Mouse (Mus musculus) kidney, postnatal 14 days (tissue): ENCODE measurements around the gene Lipt2.

Experiments used
- DNase-seq: peaks from one replicate; pipeline ENCODE4 v3.0.0; 2022; ENCODE audit warnings: mixed read lengths

Gene Lipt2

DNA sequence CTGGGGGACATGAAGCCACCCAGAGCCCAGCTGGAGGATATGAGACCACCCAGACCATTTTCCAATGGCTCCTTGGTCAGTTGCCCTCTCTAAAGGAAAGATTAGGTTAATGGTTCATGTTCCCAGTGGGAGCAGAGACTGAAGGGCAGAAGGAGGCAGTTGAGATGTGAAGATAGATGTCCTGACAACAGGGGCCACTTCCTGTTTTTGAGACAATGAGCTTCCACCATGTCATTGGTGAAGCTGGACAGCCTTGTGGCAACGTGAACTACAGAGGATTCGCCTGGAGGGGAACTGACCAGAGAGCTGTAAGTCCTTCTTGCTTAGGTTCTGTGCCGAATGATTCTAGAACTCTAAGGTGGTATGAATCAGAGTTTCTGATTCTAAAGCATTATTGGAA is 17.2 kb downstream of the Lipt2 start, which contains the start of gene Kcne3:
Gene Kcne3, plus strand, starts transcription at position 234 of the 400 bp plus-strand sequence.
- no peak for DNase-seq

DNA sequence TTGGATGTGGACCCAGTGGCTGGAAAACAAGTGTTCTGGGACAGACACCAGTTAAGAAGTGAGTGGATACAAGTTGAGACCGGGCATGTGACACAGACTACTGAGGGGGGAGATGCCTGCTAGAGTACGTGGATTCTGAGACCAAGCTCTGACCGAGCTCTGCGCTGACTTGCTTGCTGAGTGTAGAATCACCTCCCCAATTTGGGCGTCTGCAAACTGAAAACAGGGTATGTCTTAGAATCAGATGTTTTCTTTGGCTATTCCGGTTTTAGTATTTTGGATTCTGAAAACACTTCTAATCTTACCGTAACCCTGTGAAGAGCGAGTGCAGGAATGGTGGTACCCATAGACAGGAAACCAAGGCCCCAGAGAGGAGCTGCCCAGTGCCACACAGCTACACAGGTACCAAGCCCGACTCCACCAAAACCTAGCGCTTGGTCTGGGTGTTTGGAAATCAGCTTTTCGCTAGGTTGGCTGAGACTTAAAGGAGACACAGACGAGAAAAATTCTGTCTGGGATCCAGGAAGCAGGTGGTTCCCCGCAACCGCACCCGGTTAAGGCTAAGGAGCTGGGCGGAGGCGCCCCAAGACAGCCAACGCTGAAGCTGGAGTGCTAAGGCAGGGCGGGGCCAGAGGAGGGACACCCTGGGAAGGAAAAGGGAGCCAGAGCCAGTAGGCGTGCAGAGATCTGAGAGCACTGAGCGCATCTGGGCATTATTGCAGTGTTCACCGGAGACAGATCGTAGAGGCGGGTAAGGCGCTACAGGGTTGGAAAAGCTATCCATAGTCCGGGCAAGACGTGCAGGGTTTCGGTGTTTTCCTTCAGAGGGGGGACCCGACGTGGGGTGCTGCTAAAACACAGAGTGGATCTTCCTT is 19.2 kb downstream of the Lipt2 start:
- peak; percentile 61 for DNase-seq

DNA sequence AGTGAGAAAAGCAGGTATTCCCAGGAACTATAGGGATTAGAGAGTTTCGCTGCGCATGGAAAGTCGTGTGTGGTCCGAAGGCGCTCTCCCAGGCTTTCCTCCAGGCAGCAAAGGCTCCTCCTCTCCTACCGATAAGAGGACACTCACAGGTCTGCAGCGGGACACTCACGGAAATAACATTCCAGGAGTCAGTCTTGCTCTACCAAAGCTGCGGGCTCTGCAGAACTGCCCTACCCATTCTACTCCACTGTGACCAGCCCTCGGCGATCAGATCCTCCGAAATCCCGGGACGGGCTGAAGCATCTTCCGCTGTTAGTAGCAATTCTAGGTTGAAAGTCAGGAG is 19.8 kb downstream of the Lipt2 start:
- DNase-seq, result peak; percentile 15

DNA sequence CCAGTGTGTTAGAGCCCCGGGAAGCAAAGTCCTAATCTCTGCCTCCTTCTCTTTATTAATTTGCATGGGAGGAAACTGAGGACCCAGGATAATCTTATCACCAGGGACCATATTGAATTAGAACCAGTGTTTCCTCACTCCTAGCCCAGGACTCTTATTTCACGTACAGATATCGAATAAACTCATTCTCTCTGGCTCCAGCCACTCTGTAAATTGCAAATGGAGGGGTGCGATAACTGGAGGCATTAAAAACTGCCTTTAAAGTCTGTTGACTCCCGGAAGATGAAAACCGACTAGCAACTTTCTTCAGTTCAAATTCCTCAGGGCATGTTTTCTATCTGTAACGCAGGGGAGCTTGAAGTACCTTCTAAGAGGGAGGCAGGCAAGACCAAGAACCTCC is 20.3 kb downstream of the Lipt2 start:
- DNase-seq, result no peak

DNA sequence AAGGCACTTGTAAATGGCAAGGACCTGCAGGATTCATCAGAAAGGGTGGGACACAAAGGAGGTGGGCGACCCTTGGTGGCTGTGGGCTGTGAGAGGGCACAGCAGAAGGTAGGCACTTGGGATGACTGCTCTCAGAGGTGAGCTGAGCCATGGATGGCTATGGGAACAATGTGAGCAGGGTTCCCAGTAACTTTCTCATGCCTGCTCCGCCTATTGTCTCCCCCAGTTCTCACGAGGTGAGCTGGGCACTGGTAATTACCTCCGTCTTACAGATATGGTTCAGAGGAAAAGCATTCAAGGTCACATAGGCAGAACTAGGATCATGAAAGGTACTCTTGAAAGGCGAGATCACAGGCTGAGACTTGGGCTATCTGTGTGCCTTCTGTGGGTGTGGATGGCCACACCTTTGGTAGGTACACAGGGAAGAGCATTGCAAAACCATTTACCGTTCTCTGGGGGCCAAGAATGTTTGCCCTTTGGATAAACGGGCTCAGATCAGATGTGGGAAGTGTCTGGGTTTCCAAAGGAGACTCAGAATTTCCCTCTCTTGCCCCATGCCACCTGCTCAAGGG is 20.8 kb downstream of the Lipt2 start:
- no peak for DNase-seq

DNA sequence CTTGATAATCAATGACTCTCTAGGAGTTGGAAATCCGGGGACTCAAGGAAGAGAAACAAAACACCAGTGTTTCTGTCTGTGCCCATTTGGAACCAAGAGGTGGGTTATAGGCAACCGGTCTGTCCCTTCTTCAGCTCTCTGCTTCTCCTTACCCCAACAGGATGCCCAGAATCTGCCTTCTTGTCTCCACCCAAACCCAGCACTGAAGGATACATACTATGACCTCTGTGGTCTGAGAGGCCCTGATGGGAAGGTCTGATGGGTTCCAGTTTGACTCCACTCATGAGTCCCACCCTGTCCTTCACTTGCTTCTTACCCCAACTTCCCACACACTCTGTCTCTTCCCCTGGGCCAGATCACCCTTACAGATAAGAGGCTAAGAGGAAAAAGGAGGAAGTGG is 22.1 kb downstream of the Lipt2 start:
- DNase-seq, result no peak

DNA sequence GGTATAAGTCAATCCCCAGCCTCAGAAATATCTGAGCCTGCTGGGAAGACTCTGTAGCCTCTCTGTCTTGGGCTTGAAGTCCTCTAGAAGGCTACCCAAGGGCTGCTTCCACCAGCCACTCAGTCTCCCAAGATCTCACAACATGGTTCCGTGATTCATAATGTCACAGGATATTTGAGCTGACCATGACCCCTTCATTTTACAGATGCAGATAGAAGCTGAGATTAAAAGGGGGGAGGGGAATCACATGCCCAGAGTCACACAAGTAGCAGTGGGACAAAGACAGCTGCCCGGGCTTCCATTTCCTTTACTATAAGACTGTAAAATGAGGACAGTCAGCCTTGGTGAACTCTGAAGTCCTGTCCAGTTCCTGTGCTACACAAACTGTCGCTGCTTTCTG is 22.5 kb downstream of the Lipt2 start:
- no peak for DNase-seq

DNA sequence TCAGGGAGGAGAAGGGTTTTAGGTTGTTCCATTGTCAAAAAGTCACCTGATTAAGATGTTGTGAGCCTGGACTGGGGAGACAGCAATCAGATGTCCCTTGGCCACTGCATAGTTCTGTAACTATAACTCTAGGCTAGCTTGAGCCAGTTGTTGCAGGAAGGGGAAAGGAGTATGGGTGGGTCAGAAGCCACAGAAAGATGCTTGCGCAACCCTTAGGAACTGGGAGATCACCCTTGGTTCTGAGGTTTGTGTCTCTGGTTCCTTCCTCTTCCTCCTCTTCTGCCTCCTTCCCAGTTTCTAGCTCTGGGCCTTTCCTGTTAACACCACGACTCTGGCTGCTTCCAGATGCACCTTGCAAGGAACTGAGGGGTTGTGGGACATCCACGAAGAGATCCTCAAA is 23.3 kb downstream of the Lipt2 start:
- DNase-seq, result no peak

DNA sequence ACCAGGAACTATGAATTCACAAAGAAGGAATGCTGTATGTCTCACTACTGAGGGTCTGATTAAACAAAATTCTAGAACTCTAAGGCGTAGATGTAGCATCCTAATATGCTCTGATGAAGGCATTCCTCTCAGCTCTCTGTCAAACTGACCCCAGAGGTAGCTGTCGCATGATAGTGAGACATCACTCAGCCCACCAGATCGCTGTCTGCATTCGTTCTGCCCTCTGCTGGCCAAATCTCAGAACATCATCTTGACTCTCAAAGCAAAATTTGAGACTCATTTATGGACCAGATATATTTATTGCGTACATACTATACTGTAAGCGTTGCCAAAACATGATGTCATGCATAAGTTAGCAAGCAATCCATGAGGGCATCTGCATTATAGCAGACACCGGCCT is 28.5 kb downstream of the Lipt2 start:
- DNase-seq, result peak; percentile 41

DNA sequence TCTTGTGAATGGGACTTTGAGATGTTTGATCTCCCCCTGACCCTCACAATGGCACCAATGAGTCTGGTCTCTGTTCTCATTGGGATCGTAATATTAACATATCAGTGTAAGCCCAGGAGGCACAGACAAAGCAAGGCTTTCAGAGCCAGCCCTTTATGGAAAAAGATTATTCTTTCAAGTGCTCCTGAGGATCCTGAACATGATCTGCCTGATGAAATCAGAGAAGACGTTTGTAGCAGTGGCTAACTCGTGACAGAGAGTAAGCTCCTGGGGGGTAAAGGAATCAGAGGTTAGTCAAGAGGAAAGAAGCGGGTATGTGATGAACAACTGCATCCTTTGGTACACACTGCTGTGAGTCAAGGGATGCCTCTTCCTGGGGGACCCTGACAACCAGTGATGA is 31.1 kb downstream of the Lipt2 start:
- DNase-seq, result no peak

DNA sequence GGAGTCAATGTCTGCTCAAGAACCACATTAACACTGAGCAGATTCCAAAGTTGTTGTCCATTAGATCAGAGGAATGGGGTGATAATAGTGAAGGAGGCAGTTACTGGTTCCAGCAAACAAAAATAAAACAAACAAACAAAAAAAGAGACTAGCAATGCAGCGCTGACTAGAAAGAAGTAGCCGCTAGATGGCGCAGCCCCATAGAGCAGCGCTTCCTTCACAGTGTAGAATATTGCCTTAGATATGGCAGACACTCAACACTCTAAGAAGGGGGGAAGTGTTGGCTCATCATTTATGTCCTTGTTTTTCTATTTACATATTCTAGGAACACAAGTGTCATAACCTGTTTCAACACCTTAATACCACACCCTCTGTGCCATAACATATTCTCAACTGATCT is 31.7 kb downstream of the Lipt2 start:
- DNase-seq, result peak; percentile 75

DNA sequence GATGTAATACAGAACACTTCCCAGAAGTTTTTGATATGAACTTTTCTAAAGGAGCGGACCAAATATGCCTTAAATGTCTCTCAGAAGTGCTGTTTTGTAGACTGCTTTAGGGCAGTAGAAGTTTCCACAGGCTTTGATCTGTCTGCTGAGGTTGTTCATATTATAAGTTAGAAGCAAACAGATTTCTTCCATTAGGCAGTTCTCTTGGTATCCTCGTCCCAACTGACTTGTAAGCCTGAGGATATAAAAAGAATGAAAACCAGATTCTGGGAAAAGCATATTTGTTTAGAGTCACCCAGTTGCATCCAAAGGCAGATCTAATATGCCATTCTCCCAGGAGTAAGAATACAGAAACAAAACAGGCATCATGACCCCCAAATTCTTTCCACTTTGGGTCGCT is 42.1 kb downstream of the Lipt2 start:
- DNase-seq, result no peak

DNA sequence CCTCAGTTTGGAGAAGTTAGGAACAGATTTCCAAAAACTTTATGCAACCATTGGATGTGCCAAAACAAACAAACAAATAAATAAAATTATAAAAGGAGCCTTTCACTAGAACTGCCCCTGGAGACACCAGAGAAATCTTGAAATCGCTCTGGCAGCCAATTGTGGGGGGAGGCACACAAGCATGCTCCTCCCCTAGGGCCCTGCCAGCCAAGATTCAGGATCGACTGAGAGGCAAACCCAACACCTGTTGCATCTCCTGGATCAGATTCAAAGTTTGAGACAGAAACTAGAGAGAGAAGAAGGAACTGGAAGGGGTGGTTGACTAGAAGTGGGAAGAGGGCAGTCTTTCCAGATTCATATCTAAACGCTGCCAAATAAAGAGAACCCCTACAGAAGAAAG is 44.5 kb downstream of the Lipt2 start:
- DNase-seq, result no peak

DNA sequence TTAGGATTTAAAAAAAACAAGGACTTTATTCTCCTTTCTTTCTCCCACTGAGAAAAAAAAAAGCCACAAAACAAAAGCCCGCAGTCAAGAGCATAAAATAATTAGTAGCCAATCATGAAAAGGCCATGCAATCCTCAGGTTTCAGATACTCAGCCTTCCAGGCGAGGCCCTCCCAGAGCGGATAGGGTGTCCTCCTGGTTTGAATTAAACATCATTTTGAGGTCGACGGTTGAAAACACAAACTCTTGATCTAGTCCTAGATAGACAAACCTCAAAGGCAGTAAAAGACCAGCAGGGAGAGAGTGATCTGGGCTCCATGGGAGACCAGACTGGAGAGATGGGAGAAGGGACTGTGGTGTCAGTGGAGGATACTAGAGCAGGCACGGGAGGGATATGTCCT is 45.8 kb downstream of the Lipt2 start:
- DNase-seq, result no peak

DNA sequence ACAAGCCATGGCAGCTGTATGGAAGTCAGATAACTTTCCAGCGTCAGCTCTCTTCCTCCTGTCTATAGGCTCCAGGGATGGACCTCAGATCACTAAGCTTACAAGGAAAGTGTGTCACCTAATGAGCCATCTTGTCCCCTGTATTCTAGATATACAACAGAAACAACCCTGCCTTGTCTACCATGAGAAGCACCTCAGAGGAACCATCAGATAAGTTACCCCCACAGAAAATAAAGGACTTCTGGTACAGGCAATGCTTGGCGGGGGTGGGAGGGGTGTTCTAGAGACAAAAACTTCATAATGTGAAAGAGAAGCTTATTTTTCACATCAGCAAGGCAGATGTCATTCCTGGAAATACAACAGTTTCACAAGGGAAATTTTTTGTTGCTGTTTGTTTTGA is 47.1 kb downstream of the Lipt2 start:
- DNase-seq, result no peak

DNA sequence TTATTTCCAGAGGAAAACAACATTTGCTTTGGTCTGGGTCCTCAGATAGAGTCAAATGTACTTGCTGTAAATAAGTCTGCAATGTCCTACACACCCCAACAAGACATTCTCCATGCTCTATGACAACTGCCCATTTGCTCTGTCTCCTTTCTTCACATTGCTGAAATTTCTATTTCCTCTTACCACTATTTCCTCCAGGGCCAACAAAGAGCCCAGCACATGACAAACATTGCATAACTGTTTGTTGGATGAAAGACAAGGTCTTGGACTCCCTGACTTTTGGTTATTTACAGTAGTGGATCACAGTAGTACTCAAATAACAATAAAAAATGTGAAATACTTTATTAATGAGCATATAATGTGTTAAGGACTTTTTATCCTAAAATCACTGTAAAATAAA is 48.8 kb downstream of the Lipt2 start:
- DNase-seq, result no peak
